Mouse (Mus musculus): ENCODE data around the gene Fbxo17. TPM values are rescaled to one million over a fixed set of nuclear protein-coding genes. Genes with fewer than 3 reads are reported as not detected.

The Fbxo17 gene
- total and polyA plus RNA-seq, 2 experiments = 0.46 to 0.53 TPM

DNA sequence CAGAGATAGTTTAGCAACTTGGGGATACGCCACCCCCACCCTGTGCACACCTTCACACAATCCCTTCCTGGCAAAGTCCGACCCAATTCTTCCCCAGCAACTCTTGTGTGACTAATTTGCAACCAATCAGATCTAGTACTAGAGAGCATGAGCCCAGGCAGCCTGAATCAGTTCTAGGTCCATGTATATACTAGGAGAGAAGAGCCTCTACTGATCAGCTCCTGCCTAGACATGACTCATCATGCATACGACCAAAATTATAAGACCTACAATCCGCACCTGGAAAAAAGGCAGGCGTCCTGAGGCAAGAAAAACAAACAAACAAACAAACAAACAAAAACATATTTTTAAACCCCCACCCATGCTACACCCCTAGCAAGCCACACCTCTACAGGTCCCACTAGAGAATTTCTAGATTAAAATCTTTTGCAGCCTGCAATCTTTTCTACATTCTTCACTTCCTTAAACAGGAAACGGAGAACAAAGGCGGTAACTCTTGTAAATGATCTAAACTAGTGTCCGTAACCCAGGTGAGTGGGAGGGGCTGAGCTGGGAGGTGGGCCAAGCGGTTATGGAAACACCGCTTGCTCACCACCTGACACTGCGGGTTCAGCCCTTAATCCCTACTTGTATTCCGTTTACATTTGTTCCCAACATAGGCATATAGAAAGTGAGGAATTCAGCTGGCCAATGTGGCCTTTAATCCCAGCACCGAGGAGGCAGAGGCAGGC, 39.6 kb upstream of the Fbxo17 start:
- Histone ChIP-seq H3K36me3 (ENCODE audit: control insufficient read depth, insufficient read depth, low read length) (no peaks in the 10 kb centered on the region), H3K27ac (replicated peaks; ENCODE audit: insufficient read depth, low read depth, low read length) (no peak overlapping the region), H3K4me1 (ENCODE audit: control insufficient read depth, insufficient read depth, low read length) (no peaks in the 10 kb centered on the region), H3K4me3 (ENCODE audit: insufficient read depth, low read depth, low read length) (no peak overlapping the region), H3K9ac (ENCODE audit: low read depth, low read length) (no peak overlapping the region), H3K79me2 (ENCODE audit: control insufficient read depth, insufficient read depth, low read length) (no peaks in the 10 kb centered on the region), H3K27me3 (ENCODE audit: control insufficient read depth, insufficient read depth, low read length) (no peaks in the 10 kb centered on the region)
- DNase-seq (ENCODE audit: extremely low read depth, low read depth, low spot score) = no peak
- 79% methylated on average over 13 of the region's 13 CpGs for WGBS
- TF ChIP-seq POLR2A (IDR thresholded peaks at IDR 0.05; ENCODE audit: extremely low read depth, insufficient read depth, low read length) = no peak
- no peak for TF ChIP-seq CTCF (IDR thresholded peaks at IDR 0.05; ENCODE audit: low read depth, low read length)

DNA sequence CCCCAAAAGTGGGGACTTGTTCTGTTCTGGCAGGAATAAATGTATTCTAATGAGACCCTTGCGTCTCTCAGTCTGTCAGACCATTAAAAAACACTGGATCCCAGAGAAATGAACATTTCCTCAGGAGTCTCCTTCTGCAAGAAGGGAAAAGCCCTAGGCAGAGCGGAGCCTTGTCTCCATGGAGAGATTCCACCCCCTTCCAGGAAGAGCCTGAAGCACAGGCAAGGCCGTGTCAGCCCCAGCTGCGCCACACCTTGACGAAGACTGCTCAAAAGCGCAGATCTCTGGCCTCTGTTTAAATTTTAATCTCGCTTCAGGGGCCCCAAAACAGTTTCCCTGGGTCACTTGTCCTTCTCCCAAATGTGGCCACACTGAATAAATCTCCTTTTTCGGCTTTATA, 39.0 kb upstream of the Fbxo17 start:
- H3K9ac ChIP-seq (ENCODE audit: low read depth, low read length) = no peak overlapping the region
- WGBS = 91% methylated on average over 8 of the region's 8 CpGs
- no peak overlapping the region for H3K4me3 ChIP-seq (ENCODE audit: insufficient read depth, low read depth, low read length)
- no peak for DNase-seq (ENCODE audit: extremely low read depth, low read depth, low spot score)
- TF ChIP-seq POLR2A (IDR thresholded peaks at IDR 0.05; ENCODE audit: extremely low read depth, insufficient read depth, low read length) = no peak
- TF ChIP-seq CTCF (IDR thresholded peaks at IDR 0.05; ENCODE audit: low read depth, low read length) = no peak
- H3K36me3 ChIP-seq (ENCODE audit: control insufficient read depth, insufficient read depth, low read length) = no peaks in the 10 kb centered on the region
- no peak overlapping the region for H3K27ac ChIP-seq (replicated peaks; ENCODE audit: insufficient read depth, low read depth, low read length)
- H3K4me1 ChIP-seq (ENCODE audit: control insufficient read depth, insufficient read depth, low read length) = no peaks in the 10 kb centered on the region
- no peaks in the 10 kb centered on the region for H3K79me2 ChIP-seq (ENCODE audit: control insufficient read depth, insufficient read depth, low read length)
- no peaks in the 10 kb centered on the region for H3K27me3 ChIP-seq (ENCODE audit: control insufficient read depth, insufficient read depth, low read length)

DNA sequence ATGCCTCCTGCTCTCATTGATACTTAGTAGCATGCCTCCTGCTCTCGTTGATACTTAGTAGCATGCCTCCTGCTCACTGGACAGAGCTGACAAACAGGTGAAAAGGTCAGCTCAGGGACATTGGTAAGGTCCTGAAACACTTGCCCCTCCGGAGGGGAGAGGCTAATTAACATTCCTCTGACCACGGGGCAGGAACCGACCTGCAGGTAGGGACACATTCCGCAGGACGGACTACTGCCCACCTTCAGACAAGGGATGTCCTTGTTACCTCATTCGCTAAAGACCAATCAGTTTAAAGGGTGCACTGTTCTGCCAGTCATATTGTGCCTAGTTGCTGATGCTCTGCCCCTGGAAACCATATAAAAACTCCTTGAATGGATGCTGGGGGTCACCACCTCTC, 25.5 kb upstream of the Fbxo17 start:
- no peak for DNase-seq (ENCODE audit: extremely low read depth, low read depth, low spot score)
- WGBS = 58% methylated on average over 7 of the region's 7 CpGs
- no peak for TF ChIP-seq POLR2A (IDR thresholded peaks at IDR 0.05; ENCODE audit: extremely low read depth, insufficient read depth, low read length)
- TF ChIP-seq CTCF (IDR thresholded peaks at IDR 0.05; ENCODE audit: low read depth, low read length) = no peak

DNA sequence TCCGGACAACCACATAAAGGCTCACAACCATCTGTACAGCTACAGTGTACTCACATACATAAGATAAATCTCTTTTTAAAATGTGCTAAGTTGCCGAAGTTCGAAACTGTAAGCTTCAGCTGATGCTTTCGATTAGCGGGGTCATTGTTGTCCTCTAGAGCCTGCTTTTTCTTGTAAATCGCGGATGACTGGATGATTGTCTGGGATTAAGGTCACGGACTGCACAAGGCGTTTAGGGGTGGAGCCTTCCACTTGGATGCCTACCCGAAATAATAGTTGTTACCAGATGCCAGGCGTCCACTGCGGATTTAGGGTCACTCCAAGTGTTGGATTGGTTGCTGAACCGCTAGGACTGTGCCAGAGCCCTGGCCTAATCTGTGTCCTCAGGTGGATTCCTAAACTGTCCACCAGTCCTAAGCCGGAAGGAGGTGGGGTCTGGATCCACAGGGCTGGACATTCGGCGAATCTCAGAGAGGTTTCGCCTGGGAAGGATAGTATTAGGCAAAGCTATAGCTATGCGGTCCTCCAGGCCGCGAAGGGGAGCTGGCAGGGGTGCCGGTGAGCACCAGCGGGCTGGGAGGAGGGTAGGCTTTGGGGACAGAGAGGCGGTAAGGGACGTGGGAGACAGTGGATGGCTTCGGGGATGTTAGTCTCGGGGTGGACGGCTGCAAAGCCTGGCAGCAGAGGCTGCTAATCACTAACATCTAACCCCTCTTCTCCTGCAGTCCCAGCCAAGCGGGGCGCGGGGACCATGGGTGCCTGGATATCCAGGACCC, 23.9 kb upstream of the Fbxo17 start, which contains the start of gene Fbxo27:
Gene Fbxo27, plus strand, starts transcription at position 305 of the 776 bp plus-strand sequence.
- peaks cover 9% of the 10 kb centered on the region for H3K27me3 ChIP-seq (ENCODE audit: control insufficient read depth, insufficient read depth, low read length)
- no peak within 1 kb of the TSS for H3K27ac ChIP-seq (replicated peaks; ENCODE audit: insufficient read depth, low read depth, low read length)
- WGBS = 46% methylated on average over 29 of the region's 30 CpGs
- H3K79me2 ChIP-seq (ENCODE audit: control insufficient read depth, insufficient read depth, low read length) = no peaks in the 10 kb centered on the region
- H3K36me3 ChIP-seq (ENCODE audit: control insufficient read depth, insufficient read depth, low read length) = no peaks in the 10 kb centered on the region
- peak within 1 kb of the TSS; percentile 55; the same call in 1 of the 2 replicates for H3K4me3 ChIP-seq (ENCODE audit: insufficient read depth, low read depth, low read length)
- no peak for DNase-seq (ENCODE audit: extremely low read depth, low read depth, low spot score)
- H3K4me1 ChIP-seq (ENCODE audit: control insufficient read depth, insufficient read depth, low read length) = no peaks in the 10 kb centered on the region
- peak within 1 kb of the TSS; percentile 45 for H3K9ac ChIP-seq (ENCODE audit: low read depth, low read length)
- no peak for TF ChIP-seq CTCF (IDR thresholded peaks at IDR 0.05; ENCODE audit: low read depth, low read length)
- TF ChIP-seq POLR2A (IDR thresholded peaks at IDR 0.05; ENCODE audit: extremely low read depth, insufficient read depth, low read length) = no peak

More for the DNA sequence above, 25.5 kb upstream of the Fbxo17 start:
- no peaks in the 10 kb centered on the region for H3K79me2 ChIP-seq (ENCODE audit: control insufficient read depth, insufficient read depth, low read length)
- H3K27me3 ChIP-seq (ENCODE audit: control insufficient read depth, insufficient read depth, low read length) = peaks cover 9% of the 10 kb centered on the region
- no peak overlapping the region for H3K4me3 ChIP-seq (ENCODE audit: insufficient read depth, low read depth, low read length)
- no peaks in the 10 kb centered on the region for H3K36me3 ChIP-seq (ENCODE audit: control insufficient read depth, insufficient read depth, low read length)
- no peaks in the 10 kb centered on the region for H3K4me1 ChIP-seq (ENCODE audit: control insufficient read depth, insufficient read depth, low read length)
- H3K27ac ChIP-seq (replicated peaks; ENCODE audit: insufficient read depth, low read depth, low read length) = no peak overlapping the region
- H3K9ac ChIP-seq (ENCODE audit: low read depth, low read length) = no peak overlapping the region

DNA sequence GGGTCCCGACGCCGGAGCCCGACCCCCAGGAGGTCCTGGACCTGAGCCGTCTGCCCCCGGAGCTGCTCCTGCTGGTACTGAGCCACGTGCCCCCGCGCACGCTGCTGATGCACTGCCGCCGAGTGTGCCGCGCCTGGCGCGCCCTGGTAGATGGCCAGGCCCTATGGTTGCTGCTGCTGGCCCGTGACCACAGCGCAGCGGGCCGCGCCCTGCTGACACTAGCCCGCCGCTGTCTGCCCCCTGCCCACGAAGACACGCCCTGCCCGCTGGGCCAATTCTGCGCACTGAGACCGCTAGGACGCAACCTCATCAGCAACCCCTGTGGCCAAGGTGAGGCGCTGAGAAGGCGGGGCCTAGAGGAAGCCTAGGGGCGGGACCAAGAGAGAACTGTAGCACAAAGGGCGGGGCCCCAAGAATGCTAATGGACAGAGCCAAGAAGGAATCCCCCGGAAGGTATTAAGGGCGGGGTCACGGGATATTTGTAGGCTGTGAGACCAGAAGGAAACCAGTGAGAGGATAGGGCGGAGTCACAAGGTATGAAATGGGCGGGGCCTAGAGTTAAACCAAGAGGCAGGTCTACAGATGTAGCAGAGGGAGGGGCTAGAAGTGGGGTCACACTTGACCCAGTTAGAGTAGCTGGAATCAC, 23.2 kb upstream of the Fbxo17 start:
- no peak for DNase-seq (ENCODE audit: extremely low read depth, low read depth, low spot score)
- peaks cover 9% of the 10 kb centered on the region for H3K27me3 ChIP-seq (ENCODE audit: control insufficient read depth, insufficient read depth, low read length)
- WGBS = 2% methylated on average over 38 of the region's 38 CpGs
- peak overlapping the region; percentile 45 for H3K9ac ChIP-seq (ENCODE audit: low read depth, low read length)
- H3K4me1 ChIP-seq (ENCODE audit: control insufficient read depth, insufficient read depth, low read length) = no peaks in the 10 kb centered on the region
- H3K27ac ChIP-seq (replicated peaks; ENCODE audit: insufficient read depth, low read depth, low read length) = no peak overlapping the region
- no peaks in the 10 kb centered on the region for H3K36me3 ChIP-seq (ENCODE audit: control insufficient read depth, insufficient read depth, low read length)
- H3K79me2 ChIP-seq (ENCODE audit: control insufficient read depth, insufficient read depth, low read length) = no peaks in the 10 kb centered on the region
- no peak for TF ChIP-seq POLR2A (IDR thresholded peaks at IDR 0.05; ENCODE audit: extremely low read depth, insufficient read depth, low read length)
- no peak for TF ChIP-seq CTCF (IDR thresholded peaks at IDR 0.05; ENCODE audit: low read depth, low read length)
- peak overlapping the region; percentile 55; the same call in 1 of the 2 replicates for H3K4me3 ChIP-seq (ENCODE audit: insufficient read depth, low read depth, low read length)
